Mouse (Mus musculus) heart, adult 2 months (tissue): ENCODE measurements around the gene Atg10. TPM values are rescaled to one million over a fixed set of nuclear protein-coding genes. Genes with fewer than 3 reads are reported as not detected.
A peak's percentile ranks its signal among the peaks of the same experiment; 100 is the strongest.

Experiments used
- DNase-seq, 2 experiments: peaks; one replicate each; pipeline ENCODE4 v3.0.0; 2021
- H3K27ac ChIP-seq: fragments of 200-600 bp; 2 replicates; pipeline ENCODE4 v1.8.1; 2022
- H3K27me3 ChIP-seq: fragments of 200-500 bp; 2 replicates; pipeline ENCODE4 v1.6.1; 2012; ENCODE audit warnings: mild to moderate bottlenecking, low read length, inconsistent platforms, mixed read lengths; ENCODE audit not compliant: control insufficient read depth, insufficient read depth
- H3K36me3 ChIP-seq: fragments of 200-500 bp; 2 replicates; pipeline ENCODE4 v1.6.1; 2012; ENCODE audit warnings: low read length, inconsistent platforms; ENCODE audit not compliant: control insufficient read depth, insufficient read depth
- H3K4me1 ChIP-seq: fragments of 200-500 bp; 2 replicates; pipeline ENCODE4 v1.6.1; 2011; ENCODE audit warnings: low read length; ENCODE audit not compliant: control insufficient read depth, insufficient read depth
- H3K4me3 ChIP-seq: fragments of 200-600 bp; 2 replicates; pipeline ENCODE4 v1.8.1; 2022
- H3K79me2 ChIP-seq: fragments of 200-500 bp; replicated peaks from 2 replicates; pipeline ENCODE4 v1.6.1; 2012; ENCODE audit warnings: mild to moderate bottlenecking, inconsistent platforms, low read length, moderate library complexity, mixed read lengths; ENCODE audit not compliant: control insufficient read depth, insufficient read depth
- H3K9ac ChIP-seq: fragments of 200-500 bp; 2 replicates; pipeline ENCODE4 v1.6.1; 2012; ENCODE audit warnings: low read depth, mild to moderate bottlenecking, control low read depth, inconsistent platforms, low read length, mixed read lengths
- CTCF ChIP-seq: fragments of 200-600 bp; IDR thresholded peaks from 2 replicates; pipeline ENCODE4 v1.8.1; 2022; ENCODE audit warnings: antibody characterized with exemption, mild to moderate bottlenecking, moderate library complexity
- EP300 ChIP-seq: fragments of 200-500 bp; IDR thresholded peaks from 2 replicates; pipeline ENCODE4 v1.6.1; 2011; ENCODE audit warnings: low read depth, low read length, control low read depth; ENCODE audit not compliant: insufficient read depth
- POLR2A ChIP-seq: fragments of 200-500 bp; IDR thresholded peaks from 2 replicates; pipeline ENCODE4 v1.6.1; 2011; ENCODE audit warnings: mild to moderate bottlenecking, low read depth, low read length, control low read depth; ENCODE audit not compliant: insufficient read depth
- WGBS: fragments of 180-500 bp; shearing (Covaris S2); methylation state at CpG from one replicate; pipeline ENCODE4 v1.1.7; 2018; 5-methylcytosine and 5-hydroxymethylcytosine counted together
- intact Hi-C: fragments of 180-260 bp; cut with DNase I; formaldehyde crosslinking; loops from one replicate; pipeline ENCODE4 v1.15.1; 2025
- polyA plus RNA-seq: library from polyadenylated mRNA; depleted of rRNA; stranded (reverse); fragments of >200 nt; gene quantifications from 2 replicates; pipeline ENCODE4 v1.2.3, GENCODE M21; 2012
- total RNA-seq, 2 experiments: library from RNA; stranded (reverse); gene quantifications; 2 replicates each; pipeline ENCODE4 v1.2.3; 2021

Gene Atg10
- total and polyA plus RNA-seq, 3 experiments, result 5.9 to 27.1 (median 25.1) TPM

DNA sequence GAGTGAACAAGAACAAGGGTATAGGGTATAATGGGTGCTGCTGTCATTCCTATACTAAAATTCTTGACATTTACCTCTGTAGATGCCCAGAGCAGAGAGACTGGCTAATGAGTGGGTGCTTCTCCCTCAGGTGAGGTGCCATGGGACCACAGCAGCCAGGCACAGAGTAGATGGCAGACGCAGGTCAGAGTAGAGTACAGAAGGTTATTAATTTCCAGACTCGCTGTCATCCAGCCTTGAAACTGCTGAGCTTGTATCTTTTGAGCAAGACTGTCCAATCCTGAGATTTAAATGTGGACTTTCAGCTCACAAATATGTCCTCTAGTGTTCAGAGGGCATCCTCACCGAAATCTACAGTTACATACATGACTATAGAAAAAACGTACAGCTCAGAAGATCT is 128.9 kb downstream of the Atg10 start:
- Histone ChIP-seq H3K4me3 (no peak overlapping the region), H3K4me1 (no peaks in the 10 kb centered on the region), H3K9ac (no peak overlapping the region), H3K27me3 (no peaks in the 10 kb centered on the region), H3K27ac (no peak overlapping the region), H3K79me2 (no peaks in the 10 kb centered on the region), H3K36me3 (no peaks in the 10 kb centered on the region)
- TF ChIP-seq EP300 (no peak), POLR2A (no peak), CTCF (no peak)
- no peak for DNase-seq
- intact Hi-C loops, result loop anchor here (5.0 kb wide), 1 partner anchor 128 kb away; no protein-coding TSS in a partner anchor
- 90% methylated on average over 4 of the region's 4 CpGs for WGBS

DNA sequence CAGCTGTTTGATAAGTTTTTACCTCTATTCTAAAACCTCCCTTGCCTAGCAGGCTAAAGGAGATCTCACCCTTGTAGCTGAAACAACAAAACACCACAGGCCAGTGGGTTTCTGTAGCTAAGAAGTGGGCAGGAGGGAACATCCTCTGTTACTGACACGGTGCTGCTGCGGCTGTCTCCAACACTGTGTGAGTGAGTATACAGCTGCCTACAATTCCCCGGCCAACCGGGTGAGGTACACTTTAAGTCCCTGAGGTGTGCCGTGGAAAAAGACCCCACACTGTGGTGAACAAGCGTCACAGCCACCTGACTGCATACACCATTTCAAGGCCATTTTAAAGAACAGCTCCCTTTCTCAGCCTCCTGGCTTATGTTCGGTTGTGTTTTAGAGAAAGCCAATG is 129.6 kb downstream of the Atg10 start:
- no peak overlapping the region for H3K27ac ChIP-seq
- H3K27me3 ChIP-seq, result no peaks in the 10 kb centered on the region
- no peak overlapping the region for H3K4me3 ChIP-seq
- intact Hi-C loops, result loop anchor here (5.0 kb wide), 1 partner anchor 127 kb away; no protein-coding TSS in a partner anchor
- 44% methylated on average over 7 of the region's 7 CpGs for WGBS
- TF ChIP-seq EP300 (no peak), POLR2A (no peak), CTCF (no peak)
- DNase-seq, result no peak
- H3K9ac ChIP-seq, result no peak overlapping the region
- H3K4me1 ChIP-seq, result no peaks in the 10 kb centered on the region
- H3K36me3 ChIP-seq, result no peaks in the 10 kb centered on the region
- H3K79me2 ChIP-seq, result no peaks in the 10 kb centered on the region

DNA sequence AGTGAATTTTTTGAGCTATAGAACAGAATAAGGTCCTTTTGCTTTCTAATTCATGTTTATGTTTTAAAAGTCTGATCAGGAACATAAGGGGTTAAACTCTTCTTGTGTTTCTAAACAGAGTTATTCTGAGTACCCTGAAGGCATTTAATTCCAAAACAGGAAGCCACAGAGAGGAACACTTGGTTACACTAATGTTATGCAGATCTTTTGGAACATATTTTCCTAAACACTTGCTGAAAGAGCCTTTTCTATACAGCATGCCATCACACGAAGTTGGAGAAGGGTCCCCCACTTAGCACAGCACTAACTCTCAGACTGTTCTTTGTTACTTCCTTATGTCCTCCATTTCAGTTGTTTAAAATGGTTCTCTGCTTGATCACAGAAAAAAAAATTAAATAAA is 130.2 kb downstream of the Atg10 start:
- H3K27ac ChIP-seq, result no peak overlapping the region
- WGBS, result 26% methylated on average over 1 of the region's 1 CpGs
- no peak overlapping the region for H3K9ac ChIP-seq
- H3K27me3 ChIP-seq, result no peaks in the 10 kb centered on the region
- H3K4me1 ChIP-seq, result no peaks in the 10 kb centered on the region
- H3K36me3 ChIP-seq, result no peaks in the 10 kb centered on the region
- no peak for TF ChIP-seq EP300
- TF ChIP-seq CTCF, result no peak
- TF ChIP-seq POLR2A, result no peak
- no peak for DNase-seq
- H3K79me2 ChIP-seq, result no peaks in the 10 kb centered on the region
- H3K4me3 ChIP-seq, result no peak overlapping the region
- intact Hi-C loops, result loop anchor here (5.0 kb wide), 1 partner anchor 126 kb away; no protein-coding TSS in a partner anchor

DNA sequence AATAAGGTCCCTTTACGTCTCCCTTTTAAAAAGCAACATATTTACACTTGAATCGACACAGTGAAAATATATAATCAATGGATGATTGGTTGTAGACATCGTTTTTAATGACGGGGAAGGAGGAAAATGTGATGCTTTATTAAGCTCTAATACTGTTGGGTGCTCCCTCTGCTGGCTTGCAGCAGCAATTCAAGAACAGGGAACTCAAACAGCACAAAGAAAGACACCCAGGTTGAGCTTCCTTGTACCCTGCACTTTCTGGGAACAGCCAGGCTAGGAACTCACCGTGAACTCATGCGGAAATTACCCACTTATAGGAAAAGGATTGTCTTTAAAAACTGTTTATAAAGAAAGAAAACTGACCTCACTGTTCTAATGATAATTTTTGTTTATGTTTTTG is 130.6 kb downstream of the Atg10 start:
- Histone ChIP-seq H3K27ac (no peak overlapping the region), H3K9ac (no peak overlapping the region), H3K4me1 (no peaks in the 10 kb centered on the region), H3K27me3 (no peaks in the 10 kb centered on the region), H3K79me2 (no peaks in the 10 kb centered on the region), H3K36me3 (no peaks in the 10 kb centered on the region), H3K4me3 (no peak overlapping the region)
- WGBS, result 17% methylated on average over 6 of the region's 6 CpGs
- TF ChIP-seq CTCF (peak; percentile 81), POLR2A (no peak)
- DNase-seq, result peak in 1 of 2 experiments; percentile 18
- intact Hi-C loops, result loop anchor here (5.0 kb wide), 1 partner anchor 126 kb away; no protein-coding TSS in a partner anchor

DNA sequence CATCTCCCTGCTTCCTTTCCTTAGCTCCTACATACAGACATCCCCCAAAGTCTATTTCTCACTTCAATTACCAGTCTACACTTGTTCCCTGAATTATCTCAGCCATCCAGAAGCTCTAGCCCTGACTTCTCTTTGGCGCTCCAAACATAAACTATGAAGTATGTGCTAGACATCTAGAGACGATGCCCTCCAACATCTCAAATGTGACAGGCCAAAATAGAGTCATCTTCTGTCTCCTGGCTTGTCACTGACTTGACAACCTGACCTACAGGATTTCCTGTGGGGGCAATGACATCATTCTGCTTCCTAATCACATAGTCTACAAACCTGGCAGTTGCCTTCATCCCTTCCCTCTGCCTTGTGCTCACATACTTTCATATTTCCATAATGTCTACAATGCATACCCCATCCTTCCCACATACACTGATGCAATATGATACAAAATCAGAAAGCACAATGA is 132.0 kb downstream of the Atg10 start:
- no peak for DNase-seq
- no peak overlapping the region for H3K27ac ChIP-seq
- no peak overlapping the region for H3K4me3 ChIP-seq
- no peaks in the 10 kb centered on the region for H3K27me3 ChIP-seq
- 62% methylated on average over 2 of the region's 2 CpGs for WGBS
- H3K4me1 ChIP-seq, result no peaks in the 10 kb centered on the region
- no peaks in the 10 kb centered on the region for H3K79me2 ChIP-seq
- H3K36me3 ChIP-seq, result no peaks in the 10 kb centered on the region
- TF ChIP-seq CTCF (no peak), EP300 (no peak), POLR2A (no peak)
- H3K9ac ChIP-seq, result no peak overlapping the region
- intact Hi-C loops, result loop anchor here (5.0 kb wide), 1 partner anchor 124 kb away; no protein-coding TSS in a partner anchor

DNA sequence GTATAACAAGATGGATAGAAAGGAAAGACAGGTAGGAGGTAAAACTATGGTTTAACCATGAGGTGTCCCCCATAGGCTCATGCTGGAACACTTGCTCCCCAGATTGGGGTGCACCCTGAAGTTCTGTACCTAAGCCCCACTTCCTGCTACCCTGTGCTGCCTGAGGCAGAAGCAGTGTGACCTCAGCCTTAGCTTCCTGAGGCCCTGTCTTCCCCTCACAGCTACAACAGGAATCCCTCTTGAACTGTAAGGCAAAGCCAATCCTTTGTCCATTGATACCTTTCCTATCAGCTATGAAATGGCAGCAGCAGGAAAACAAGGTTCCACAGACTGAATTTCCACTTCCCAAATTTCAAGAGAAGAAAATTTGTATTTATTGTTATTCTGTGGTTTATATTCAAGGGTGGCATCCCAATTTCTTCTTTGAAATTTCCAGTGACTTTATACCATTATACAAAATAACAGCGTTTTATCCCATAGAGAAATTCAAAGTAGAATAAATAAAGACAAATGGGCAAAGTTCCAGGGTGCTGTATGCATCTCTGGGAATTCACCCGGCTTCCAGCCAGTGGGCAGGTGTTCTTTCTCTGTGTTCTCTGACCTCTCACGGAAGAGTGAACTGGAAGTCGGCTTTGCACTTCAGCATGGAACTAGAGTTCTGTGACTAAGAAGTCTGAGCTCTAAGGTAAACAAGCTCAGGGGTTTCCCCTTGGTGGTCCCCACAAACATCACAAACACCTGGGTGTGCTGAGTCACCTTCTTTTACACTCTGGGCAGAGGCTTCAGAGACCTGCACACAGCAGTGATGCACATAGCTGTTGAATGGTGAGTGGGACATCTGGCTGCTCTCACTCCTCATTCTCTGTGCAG is 132.7 kb downstream of the Atg10 start:
- 63% methylated on average over 4 of the region's 4 CpGs for WGBS
- no peak for DNase-seq

More for the DNA sequence above, 132.7 kb downstream of the Atg10 start:
- no peaks in the 10 kb centered on the region for H3K79me2 ChIP-seq
- intact Hi-C loops, result loop anchor here (5.0 kb wide), 1 partner anchor 124 kb away; no protein-coding TSS in a partner anchor
- H3K9ac ChIP-seq, result no peak overlapping the region
- H3K4me3 ChIP-seq, result no peak overlapping the region
- H3K36me3 ChIP-seq, result no peaks in the 10 kb centered on the region
- no peaks in the 10 kb centered on the region for H3K27me3 ChIP-seq
- no peaks in the 10 kb centered on the region for H3K4me1 ChIP-seq
- no peak for TF ChIP-seq EP300
- TF ChIP-seq CTCF, result no peak
- no peak for TF ChIP-seq POLR2A
- no peak overlapping the region for H3K27ac ChIP-seq
